Mouse (Mus musculus): ENCODE results near the gene Phc1. TPM values are rescaled to one million over a fixed set of nuclear protein-coding genes. Genes with fewer than 3 reads are reported as not detected.
"Not testable (repeated sequence)": the region's sequence is repeated elsewhere in the genome, so short reads cannot be mapped to it uniquely, and the experiment has no call there.

The Phc1 gene
- 6.9 and 11.8 TPM in 2 replicates for total RNA-seq (2014; fragmentation: Nextera tagmentation)
- total RNA-seq (2017): 3.5 and 4.5 TPM in 2 replicates

- peak; percentile 43 for ATAC-seq (replicated peaks; ENCODE audit: poor library complexity, severe bottlenecking)
Measured at GRCm38 (mm10) chr6:122340349-122341000, at the start of gene Phc1. Phc1 (minus strand) TSS chr6:122340561.

GRCm38 (mm10) chr6:122389986-122390385, 49.6 kb upstream of the Phc1 start:
- not testable (repeated sequence) for ATAC-seq (replicated peaks; ENCODE audit: poor library complexity, severe bottlenecking)

GRCm38 (mm10) chr6:122387177-122388028, 47.0 kb upstream of the Phc1 start:
- not testable (repeated sequence) for ATAC-seq (replicated peaks; ENCODE audit: poor library complexity, severe bottlenecking)

- ATAC-seq (replicated peaks; ENCODE audit: poor library complexity, severe bottlenecking): no peak
Measured at GRCm38 (mm10) chr6:122385724-122386123, 45.4 kb upstream of the Phc1 start.

- ATAC-seq (replicated peaks; ENCODE audit: poor library complexity, severe bottlenecking): no peak
Measured at GRCm38 (mm10) chr6:122384886-122385285, 44.5 kb upstream of the Phc1 start.

- no peak for ATAC-seq (replicated peaks; ENCODE audit: poor library complexity, severe bottlenecking)
Measured at GRCm38 (mm10) chr6:122383211-122383610, 42.9 kb upstream of the Phc1 start.

- ATAC-seq (replicated peaks; ENCODE audit: poor library complexity, severe bottlenecking): no peak
Measured at GRCm38 (mm10) chr6:122382046-122382445, 41.7 kb upstream of the Phc1 start.

GRCm38 (mm10) chr6:122368245-122368644, 27.9 kb upstream of the Phc1 start:
- ATAC-seq (replicated peaks; ENCODE audit: poor library complexity, severe bottlenecking): peak; percentile 44

GRCm38 (mm10) chr6:122366976-122367375, 26.6 kb upstream of the Phc1 start:
- no peak for ATAC-seq (replicated peaks; ENCODE audit: poor library complexity, severe bottlenecking)

GRCm38 (mm10) chr6:122366287-122366686, 25.9 kb upstream of the Phc1 start:
- no peak for ATAC-seq (replicated peaks; ENCODE audit: poor library complexity, severe bottlenecking)

- ATAC-seq (replicated peaks; ENCODE audit: poor library complexity, severe bottlenecking): no peak
Measured at GRCm38 (mm10) chr6:122365706-122366105, 25.3 kb upstream of the Phc1 start.

- ATAC-seq (replicated peaks; ENCODE audit: poor library complexity, severe bottlenecking): no peak
Measured at GRCm38 (mm10) chr6:122357089-122357488, 16.7 kb upstream of the Phc1 start.

- ATAC-seq (replicated peaks; ENCODE audit: poor library complexity, severe bottlenecking): no peak
Measured at GRCm38 (mm10) chr6:122355909-122356308, 15.5 kb upstream of the Phc1 start.

- not testable (repeated sequence) for ATAC-seq (replicated peaks; ENCODE audit: poor library complexity, severe bottlenecking)
Measured at GRCm38 (mm10) chr6:122347326-122347725, 7.0 kb upstream of the Phc1 start.

- ATAC-seq (replicated peaks; ENCODE audit: poor library complexity, severe bottlenecking): no peak
Measured at GRCm38 (mm10) chr6:122346399-122346798, 6.0 kb upstream of the Phc1 start.

- no peak for ATAC-seq (replicated peaks; ENCODE audit: poor library complexity, severe bottlenecking)
Measured at GRCm38 (mm10) chr6:122345731-122346130, 5.4 kb upstream of the Phc1 start.

GRCm38 (mm10) chr6:122344386-122345116, 4.2 kb upstream of the Phc1 start:
- no peak for ATAC-seq (replicated peaks; ENCODE audit: poor library complexity, severe bottlenecking)

GRCm38 (mm10) chr6:122343719-122344118, 3.4 kb upstream of the Phc1 start:
- ATAC-seq (replicated peaks; ENCODE audit: poor library complexity, severe bottlenecking): peak; percentile 63

- ATAC-seq (replicated peaks; ENCODE audit: poor library complexity, severe bottlenecking): no peak
Measured at GRCm38 (mm10) chr6:122342125-122342524, 1.8 kb upstream of the Phc1 start.

GRCm38 (mm10) chr6:122341038-122341810, 863 bp upstream of the Phc1 start:
- no peak for ATAC-seq (replicated peaks; ENCODE audit: poor library complexity, severe bottlenecking)
